Mouse (Mus musculus): Measurements from ENCODE around the gene Gm9117. TPM values are rescaled to one million over a fixed set of nuclear protein-coding genes. Genes with fewer than 3 reads are reported as not detected.

Gm9117 gene
- polyA plus RNA-seq (2012) = not detected in 2 replicates

DNA sequence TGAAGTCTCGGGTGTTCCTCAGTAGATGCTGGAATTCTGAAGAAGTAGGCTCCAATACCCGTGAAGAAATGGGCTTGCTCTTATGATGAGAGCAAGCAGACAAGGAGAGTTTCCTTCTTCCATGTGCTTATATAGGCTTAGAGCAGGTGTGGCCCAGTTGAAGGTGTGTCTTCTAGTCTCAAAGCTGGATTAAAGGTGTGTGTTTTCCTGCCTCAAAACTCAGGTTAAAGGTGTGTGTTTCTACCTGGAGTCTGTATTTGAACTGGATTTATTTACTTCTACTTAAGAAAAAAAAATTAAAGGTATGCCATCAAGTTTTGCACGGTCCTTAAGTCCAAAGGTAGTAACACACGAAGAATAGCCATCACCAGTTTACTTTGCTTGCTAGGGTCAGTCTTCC is at the start of gene Gm9117:
Gene Gm9117, minus strand, starts transcription at position 101 of the 400 bp plus-strand sequence.

DNA sequence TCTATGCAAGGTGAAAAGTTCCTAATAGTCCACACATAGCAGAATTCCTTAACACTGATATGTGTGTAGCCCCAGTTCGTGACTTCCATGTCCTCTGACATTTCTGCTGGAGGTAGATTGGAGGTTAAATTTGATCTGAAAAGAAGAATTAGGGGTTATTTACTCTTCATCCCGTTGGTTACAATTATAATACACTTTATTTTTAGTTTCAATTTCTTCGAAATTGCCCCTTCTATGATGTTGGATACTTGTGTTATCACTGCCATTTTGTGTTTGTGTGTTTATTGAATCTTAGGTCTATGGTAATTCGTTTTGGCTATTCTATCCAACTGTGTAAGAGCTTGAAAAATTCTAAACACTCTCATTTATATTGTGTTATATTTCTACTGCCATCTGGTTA is 17.9 kb upstream of the Gm9117 start, which contains the start of gene Tdpoz5:
Gene Tdpoz5, minus strand, starts transcription at position 101 of the 400 bp plus-strand sequence.

Other genes starting within 250 kb of the Gm9117 start
- not detected in 2 replicates for gene Gm5773, start 170.5 kb downstream of the Gm9117 start, polyA plus RNA-seq (2012)
- not detected in 2 replicates for gene Tdpoz4, start 147.1 kb downstream of the Gm9117 start, polyA plus RNA-seq (2012)
- not detected in 2 replicates for gene Tdpoz3, start 117.5 kb downstream of the Gm9117 start, polyA plus RNA-seq (2012)
- not detected in 2 replicates for gene Tdpoz5, start 17.8 kb upstream of the Gm9117 start, polyA plus RNA-seq (2012)
- not detected in 2 replicates for gene Gm9125, start 111.3 kb upstream of the Gm9117 start, polyA plus RNA-seq (2012)
- gene Gm10697, start 129.1 kb upstream of the Gm9117 start, polyA plus RNA-seq (2012) = not detected in 2 replicates
- not detected in 2 replicates for gene Gm10696, start 234.7 kb upstream of the Gm9117 start, polyA plus RNA-seq (2012)

Data from megakaryocyte-erythroid progenitor cell, adult 5 weeks (primary cell).